Mouse (Mus musculus) C2C12 (cell line): ENCODE measurements around the gene Fbxl20.

Experiments
- CTCF ChIP-seq: IDR thresholded peaks from one replicate; pipeline ENCODE4 v1.5.1; 2011; ENCODE audit not compliant: control insufficient read depth, insufficient read depth, insufficient read length
- MYOD1 ChIP-seq: IDR thresholded peaks from one replicate; pipeline ENCODE4 v1.6.1; 2011; ENCODE audit warnings: low read depth; ENCODE audit not compliant: control insufficient read depth, insufficient read length

DNA sequence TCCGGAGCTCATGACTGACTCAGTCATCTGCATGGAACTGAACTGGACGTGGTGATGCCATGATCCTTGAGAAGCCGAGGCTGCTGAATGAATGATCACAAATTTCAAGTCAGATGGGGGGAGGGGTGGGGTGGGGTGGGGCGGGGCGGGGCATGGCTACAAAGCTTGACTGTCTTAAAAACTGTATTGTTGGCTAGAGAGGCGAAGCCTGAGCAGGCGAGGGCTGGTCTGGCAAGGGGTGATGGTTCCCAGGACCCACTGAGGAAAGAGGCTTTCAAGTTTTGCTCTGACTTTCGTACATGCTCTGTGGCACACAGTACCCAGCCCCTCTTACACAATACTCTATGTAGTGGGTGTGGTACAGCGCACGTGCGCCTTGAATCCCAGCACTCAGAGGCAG lies 12.4 kb downstream of the Fbxl20 start:
- TF ChIP-seq CTCF: no peak
- no peak for TF ChIP-seq MYOD1
